Mouse (Mus musculus) right cerebral cortex, postnatal 14 days (tissue): ENCODE data around the gene Lhx4.

Experiments
- DNase-seq: peaks from one replicate; pipeline ENCODE4 v3.0.0; 2022

Gene Lhx4

DNA sequence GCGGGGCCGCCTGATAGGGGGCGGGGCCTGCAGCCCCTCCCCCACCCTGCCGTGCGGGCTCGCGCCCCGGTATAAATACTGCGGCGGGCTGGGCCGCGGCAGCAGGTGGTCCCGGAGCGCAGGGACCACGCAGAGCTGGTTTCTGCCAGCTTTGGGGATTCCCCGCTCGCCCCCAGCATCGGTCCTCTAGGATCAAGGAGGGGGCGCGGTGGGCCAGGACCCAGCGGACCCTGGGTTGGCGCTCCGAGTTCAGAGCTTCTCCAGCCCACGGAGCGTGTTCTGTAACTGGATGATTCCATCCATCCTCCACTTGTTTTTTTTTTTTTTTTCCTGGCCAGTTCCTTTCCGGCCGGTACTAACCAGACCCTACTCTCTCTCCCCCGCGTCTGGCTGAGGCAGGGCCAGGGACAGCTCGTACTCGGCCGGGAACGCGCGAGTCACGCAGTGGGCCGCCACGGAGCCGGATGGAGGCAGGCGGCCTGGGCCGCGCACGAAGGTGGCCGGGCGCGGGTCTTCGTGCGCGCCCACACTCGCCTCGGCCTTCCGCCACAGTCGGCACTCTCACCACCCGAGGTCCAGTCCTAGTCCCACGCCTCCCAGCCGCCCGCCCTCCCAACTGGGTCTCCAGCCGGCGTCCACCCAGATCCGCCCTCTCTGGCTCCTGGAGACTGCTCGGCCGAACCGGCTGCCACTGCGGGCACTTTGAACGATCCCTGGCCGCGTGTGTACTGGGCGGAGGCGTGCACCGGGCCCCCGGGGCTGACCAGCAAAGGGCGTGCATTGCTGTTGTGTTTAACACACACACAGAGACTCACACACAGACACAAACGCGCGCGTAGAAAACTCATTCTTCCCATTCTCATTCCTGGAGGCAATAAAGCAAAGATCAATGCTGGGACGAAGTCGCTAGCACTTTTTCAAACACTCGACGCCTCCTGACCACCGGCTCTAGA lies 8.8 kb downstream of the Lhx4 start:
- no peak for DNase-seq

DNA sequence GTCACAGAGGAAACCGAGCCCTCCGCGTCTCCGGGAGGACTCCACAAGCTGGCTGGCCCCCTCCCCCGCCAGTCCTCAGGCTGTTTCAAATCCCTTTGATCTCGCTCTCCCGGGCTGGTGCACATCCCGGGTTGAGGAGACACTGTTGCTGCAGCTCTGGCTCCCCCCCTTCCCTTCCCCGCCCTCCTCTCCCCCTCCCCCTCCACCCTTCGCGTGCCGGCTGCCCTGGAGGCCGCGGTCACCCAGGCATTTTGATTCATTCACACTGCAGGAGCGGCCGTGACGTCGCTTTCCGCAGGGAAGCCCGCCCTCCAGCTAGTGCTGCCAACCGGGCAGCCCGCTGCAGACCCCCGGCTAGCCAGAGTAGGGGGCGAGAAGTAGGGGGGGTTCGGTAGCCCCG lies 9.5 kb downstream of the Lhx4 start:
- DNase-seq: no peak

DNA sequence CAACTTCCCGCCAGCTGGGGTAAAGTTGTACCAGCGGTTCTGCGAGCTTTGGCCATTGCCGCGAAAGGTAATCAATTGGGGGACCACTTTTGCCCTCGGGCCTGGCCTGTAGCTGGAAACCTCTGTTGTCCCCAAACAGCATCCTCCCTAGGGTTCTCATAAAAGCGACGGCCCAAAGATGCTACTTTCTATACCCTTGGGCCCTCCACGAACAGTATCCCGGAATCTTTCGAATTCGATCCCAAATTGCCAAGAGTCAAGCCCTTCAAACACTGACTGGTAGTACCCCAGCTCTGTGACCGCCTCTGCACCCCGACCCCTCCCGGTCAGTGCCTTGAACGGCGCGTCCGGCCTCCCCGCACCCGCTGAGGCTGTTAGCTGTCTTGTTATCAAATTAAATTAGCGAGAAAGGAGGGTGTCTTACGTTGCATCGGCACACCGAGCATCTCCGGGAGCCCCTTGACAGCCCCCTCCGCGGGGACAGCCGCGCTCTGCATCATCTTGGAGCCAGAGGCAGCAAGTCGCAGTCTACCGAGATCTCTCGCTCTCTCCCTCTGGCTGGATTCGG lies 10.0 kb downstream of the Lhx4 start:
- DNase-seq: no peak

DNA sequence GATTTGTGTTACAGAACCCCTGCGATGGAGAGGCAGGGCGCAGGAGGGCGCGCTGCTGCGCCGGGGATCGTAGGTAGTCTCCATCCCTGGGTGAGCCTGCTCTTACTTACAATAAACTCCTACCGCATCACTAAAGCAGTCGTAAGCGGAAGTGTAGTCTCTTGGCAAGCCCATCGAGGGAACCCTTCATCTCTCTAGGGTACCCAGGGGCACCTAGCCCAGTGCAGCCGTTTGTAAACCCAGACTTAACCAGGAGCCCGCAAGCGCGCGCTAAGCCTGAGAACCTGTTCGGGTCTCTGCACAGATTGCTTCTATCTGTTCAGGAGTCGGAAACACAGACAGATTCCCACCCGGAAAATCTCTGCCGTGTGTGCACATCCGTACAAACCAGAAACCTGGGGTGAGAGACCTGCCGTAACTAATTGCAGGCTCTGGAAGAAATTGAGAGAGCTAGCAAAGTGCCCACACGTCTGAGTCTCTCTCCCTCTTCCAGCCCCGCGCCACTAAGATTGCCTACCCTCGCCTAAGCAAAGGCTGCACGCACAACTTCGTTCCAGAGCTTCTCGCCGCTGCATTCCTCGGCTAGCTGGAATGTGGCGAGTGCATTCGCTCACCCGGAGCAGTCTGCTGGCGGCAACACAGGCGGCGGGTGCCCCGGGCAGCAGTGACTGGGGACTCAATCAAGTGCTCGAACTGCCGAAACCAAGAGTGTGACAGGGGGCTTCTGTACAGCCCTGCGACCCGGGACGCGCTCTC lies 10.7 kb downstream of the Lhx4 start:
- DNase-seq: no peak

DNA sequence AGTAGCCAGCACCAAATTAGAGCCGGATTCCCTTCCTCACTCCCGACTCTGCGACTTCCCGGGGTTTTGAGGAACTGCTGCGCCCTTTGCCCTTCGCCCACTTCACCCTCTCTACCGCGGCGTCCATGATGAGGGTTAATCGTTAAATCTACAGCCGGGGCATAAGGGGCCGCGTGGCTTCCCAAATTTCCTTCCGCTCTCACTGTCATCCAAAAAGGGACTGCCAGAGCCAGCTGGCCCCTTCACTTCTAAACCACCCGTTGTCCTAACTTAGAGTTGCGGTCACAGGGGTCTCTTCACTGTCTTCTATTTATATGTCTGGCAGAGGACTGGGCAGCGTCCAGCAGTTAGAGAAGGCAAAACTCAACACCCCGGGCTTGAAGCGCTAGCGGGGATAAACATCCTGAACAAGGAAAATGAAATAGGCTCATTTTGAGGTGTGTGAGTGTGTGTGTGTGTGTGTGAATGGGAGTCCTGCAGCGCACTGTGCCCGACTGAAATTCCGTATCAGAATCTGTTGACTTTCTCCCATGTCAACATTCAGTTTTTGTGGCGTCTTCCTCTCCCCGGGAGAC lies 13.6 kb downstream of the Lhx4 start:
- DNase-seq: no peak

DNA sequence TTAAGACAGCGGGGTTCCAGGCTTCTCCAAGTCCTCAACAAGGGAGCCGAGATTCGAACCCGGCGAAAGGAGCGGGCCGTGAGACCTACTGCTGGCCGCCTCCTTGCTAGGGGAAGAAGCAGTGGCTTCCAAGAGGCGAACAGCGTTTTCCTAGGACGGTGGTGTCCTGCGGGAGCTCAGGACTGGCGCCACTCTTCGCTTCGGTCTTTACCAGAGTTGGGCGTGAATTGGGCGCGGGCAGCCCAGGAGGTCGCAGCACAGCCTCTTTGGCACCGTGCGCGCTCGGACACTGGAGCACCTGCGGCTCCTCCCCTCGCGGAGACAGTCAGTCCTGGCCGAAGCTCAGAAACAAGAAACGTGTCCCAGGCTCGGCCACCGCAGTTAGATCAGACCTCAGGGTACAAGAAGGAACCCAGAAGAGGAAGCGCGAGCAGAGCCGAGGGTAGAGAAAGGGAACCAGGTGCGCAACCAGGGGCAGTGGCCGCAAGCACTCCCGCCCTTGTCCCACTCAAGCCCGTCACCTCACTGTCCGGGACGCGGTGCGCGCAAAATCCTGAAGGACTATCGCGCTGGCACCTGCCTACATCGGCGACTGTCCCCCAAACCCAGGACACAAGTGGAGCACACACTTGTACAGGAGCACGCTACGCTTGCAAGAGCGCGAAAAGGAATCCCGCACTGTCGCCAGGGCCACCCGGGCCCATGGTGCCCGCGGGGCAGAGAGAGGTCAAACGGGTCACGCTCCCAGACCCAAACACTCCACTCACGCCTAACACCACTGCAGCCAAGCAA lies 14.3 kb downstream of the Lhx4 start:
- no peak for DNase-seq

DNA sequence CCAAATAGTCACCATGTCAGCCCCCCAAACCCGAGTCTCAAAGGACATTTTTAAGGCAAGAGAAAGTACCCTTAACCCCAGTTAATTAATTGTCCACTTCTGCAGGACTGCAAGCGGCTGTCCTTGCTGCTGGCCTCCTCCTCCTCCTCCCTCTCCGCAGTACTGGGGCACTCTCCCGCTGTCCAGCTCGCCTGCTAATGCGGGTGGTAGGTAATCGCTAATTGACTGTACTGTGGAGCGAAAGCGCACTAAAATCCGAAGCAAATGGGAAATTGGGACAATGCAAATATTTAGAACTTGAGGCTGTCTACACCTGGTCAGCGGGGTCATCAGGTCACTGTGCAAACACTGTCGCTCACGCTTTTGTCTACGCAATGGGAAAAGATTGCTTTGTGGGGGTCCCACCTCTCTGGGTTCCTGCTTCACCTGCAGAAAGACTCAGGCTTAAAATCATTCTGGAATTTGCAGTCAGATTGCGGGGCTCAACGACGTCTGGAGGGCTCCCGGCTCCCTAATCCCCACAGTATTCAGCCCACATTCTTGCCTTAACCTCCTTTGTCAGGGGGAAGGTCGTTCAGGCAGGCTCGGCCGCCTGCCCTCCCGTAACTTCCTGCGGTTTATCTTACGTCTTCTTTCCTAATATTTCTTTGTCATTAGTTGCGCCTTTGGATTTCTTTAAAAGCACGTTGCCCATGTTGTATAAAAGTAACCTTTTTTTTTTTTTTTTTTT lies 15.2 kb downstream of the Lhx4 start:
- DNase-seq: no peak

DNA sequence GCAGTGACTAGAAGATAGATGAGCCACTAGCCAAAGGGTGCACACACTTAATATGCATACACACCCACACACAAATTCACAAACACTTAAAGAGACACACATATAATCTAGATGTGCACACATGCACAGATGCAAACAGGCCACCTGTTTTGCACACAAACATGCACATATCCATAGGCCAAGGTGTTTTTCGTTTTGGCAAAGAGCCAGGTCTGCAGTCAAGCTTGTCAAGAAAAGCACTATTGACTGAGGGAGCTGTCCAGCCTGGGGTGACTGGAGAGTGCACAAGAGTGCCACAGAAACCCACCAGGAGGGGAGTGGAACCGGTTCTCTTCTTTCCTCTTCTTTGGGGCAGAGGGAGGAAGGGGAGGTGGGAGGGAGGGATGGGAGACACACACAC lies 20.3 kb downstream of the Lhx4 start:
- no peak for DNase-seq

DNA sequence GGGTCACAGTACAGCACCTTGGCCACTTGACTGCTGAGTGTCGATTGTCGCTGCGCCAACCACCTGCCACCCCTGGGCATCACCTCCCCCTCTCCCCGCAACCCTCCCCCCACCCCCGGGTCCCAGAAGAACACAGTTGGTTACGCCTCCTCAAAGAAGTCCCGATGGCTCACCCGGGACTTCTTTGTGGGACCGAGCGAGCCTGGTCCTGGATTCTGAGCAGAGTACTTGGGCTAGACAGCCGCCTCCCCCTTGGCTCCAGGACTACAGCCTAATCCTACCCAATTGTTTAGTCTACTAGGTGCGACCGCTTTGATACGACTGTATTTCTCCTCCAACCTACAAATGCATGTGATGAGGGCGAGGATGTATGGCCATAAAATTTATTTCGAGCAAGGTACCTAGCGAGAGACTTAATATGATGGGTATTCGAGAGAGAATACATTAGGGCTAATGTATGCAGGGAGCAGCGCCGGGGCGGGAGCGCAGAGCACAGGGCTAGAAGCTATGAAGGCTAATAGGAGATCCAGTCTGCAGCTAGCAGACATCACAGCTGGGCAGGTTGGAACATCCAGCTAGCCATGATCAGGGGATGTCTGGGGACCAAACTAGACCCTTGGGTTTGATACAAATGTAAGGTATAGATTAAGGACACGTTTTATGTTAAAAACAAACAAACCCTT lies 22.2 kb downstream of the Lhx4 start:
- no peak for DNase-seq

DNA sequence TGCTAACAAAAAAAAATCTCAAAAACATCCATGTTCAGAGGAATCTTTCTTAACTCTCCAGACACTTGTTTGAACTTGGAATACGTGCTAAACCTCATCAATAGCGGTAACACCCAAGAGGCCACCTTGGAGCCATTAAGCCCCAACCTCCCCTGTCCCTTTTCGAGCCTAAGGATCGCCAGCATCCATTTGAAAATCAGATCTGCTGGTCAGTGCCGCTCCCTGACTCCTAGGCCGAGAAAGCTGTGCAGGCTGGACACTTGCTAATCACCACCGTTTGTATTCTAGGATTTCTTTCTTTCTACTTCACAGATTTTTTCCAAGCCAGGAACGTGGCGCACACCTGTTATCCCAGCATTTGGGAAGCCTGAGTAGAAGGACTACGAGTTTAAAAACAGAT lies 23.7 kb downstream of the Lhx4 start:
- no peak for DNase-seq

DNA sequence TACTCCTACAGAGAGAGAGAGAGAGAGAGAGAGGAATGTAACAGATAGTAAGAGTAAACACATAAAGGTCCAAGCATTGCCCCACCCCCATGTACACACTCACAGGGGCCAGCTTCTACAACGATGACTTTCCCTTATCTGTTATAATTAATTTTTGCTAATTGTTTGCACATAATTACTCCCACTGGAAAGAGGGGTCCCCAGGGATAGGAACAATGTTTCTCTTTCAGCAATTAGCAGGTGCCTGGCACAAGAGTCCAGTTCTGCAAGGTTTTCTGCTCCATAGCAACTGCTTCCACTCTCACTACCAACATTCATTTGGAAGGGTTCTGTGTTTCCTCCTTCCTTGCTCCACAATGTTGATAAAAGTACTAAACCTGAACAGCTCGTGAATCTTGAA lies 25.6 kb downstream of the Lhx4 start:
- DNase-seq: no peak

DNA sequence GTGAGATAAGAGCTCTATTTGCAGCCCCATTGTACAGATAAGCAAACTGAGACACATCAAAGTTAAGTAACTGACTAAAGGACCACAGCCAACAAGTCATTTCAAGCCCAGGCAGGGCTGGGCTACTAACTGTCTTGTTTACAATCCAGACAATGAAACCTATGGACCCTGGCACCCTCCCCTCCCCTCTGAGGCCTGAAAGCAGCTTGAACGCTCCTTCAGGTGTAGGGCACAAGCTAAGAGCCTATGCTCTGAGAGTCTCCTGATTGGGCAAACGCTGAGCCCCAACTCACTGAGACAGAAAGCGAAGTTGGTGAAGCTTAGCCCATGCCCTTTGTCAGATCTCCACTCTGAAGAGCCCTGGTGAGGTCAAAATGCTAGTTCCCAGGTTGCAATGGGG lies 27.2 kb downstream of the Lhx4 start:
- DNase-seq: no peak

DNA sequence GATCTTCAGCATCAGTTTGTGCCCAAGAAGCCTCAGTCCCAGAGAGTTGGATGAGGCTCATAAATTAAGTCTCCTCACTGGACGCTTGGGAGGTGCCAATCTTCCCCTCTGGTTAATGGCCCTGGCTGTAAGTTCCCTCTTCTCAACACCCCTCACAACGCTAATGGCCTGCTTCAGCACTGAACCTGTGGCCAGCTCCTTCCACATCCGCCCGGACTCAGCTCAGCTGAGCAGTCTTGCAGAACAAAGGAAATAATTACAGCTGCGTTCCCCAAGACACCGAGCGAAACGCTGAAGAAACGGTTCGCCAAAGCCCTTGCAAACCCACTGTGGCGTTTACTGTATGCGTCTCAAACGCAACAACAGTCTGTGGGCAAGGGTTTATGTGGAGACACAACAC lies 29.3 kb downstream of the Lhx4 start:
- DNase-seq: no peak

DNA sequence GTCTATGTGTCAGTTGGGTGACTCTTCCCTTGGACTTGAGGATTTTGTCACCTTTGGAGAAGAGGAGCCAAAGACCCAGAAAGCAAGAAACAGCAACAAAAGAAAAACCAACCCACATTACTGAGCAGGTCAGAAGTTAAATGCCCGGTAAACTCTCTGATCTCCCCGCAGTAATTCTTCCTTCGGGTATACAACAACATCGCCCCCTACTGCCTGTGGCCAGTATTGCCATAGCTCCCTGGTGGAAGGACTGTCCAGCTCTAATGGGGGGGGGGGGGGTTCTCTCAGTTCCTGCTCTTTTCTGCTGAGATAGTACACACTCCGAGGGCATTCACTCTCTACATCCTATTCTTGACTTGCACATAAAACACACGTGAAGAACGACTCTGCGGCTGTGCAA lies 30.0 kb downstream of the Lhx4 start:
- DNase-seq: peak; percentile 60

DNA sequence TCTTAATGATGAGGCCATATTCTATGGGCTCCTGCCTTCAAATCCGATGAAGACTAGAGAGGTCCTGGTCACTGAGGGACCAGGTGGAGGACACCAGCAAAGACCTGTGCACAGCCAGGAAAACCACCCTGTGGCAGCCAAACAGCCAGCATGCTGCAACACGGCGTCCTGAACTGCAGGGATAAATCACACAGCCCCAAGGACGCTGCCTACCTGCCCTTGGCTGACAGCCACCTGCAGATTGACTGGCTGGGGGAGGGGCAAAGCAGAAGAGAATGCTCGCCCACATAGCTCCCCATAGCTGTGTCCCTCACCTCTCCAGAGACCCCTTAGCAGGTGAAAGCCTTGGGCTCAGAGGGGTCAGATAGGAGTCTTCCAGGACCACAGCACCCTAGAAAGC lies 31.5 kb downstream of the Lhx4 start:
- DNase-seq: no peak

DNA sequence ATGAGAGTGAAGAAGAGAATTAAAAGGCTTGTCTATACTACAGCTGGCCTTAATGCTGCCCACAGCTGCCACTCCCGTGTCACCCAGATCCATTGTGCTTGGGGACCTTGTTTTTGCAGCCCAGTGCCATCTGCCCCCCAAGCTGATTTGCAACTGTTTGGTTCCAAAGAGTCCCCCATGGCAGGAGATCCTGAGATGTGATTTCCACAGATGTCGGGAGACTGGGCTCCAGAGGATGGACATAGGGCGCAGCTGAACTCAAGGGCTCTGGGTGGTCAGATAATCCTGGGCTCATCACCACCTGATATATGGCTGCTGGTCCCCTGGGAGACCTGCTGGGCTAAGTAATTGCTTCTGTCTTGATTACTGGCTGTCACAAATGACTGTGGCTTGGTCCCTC lies 32.6 kb downstream of the Lhx4 start:
- DNase-seq: no peak

DNA sequence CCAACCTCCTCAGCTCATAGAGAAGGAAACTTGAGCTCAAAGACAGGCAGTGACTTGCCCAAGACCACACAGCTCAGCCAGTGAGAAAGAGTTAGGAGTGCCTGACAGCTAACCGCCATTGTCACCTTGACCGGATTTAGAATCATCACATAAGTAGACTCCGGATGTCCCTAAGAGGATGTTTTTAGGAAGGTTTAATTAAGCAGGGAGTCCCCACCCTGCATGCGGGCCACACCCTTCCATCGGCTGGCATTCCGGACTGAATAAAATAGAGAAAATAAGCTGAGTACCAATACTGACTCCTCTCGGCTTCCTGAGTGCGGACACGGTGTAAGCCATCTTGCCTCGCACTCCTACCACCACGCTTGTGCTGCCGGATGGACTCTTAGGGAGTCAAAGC lies 34.2 kb downstream of the Lhx4 start:
- DNase-seq: no peak

DNA sequence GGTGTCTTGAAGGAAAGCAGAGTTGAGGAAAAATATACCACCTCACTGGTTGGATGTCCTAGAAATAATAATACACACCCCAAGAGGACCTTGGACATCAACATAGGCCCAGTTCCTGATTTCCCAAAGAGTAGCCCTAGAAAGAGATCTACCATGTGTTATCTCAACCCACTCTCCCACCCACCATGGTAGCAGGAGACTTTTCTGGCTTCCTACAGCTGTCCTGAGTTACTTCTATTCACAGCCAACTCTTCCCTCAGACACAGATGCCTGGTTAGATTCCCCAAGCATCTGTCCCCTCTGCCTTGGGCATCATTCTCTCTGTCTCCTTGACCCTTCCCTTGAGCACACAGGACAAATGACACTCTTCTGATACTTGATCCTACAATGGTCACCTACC lies 36.1 kb downstream of the Lhx4 start:
- no peak for DNase-seq

DNA sequence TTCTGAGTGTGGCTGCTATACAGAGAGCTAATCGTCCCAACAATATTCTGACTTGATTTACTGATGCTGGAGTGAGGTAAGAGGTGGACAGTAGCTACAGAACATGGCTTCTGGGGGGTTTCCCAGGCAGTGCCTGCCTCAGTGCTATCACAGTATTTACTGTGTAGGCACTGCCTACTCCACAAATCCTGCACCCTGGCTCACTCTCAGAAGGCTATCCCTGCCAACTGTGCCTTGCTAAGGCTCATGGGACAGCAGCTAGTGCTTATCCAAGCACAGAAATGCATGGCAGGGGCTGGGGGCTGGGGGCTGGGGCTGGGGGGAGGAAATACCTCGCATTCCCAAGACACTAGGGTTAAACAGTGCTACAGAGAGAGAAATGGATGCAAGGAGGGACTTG lies 38.2 kb downstream of the Lhx4 start:
- no peak for DNase-seq

DNA sequence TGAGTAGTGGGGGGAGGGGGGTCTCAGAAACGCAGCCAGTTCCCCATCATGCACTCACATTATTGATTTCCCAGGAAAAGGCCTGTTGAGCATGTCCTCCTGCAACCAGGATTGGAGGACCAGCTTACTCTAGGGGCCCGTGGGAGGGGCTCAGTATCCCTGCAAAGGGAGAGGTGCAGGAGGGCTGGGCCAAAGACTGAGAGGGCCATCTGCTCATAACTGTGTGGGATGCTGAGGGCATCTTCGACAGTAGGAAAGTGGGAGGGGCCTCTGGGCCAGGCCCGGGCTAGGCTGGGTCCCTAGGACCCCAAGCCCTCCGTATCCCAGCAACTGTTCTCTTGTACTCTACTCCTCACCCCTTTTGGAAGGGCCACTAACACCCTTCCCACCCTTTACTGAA lies 47.3 kb downstream of the Lhx4 start:
- DNase-seq: no peak

DNA sequence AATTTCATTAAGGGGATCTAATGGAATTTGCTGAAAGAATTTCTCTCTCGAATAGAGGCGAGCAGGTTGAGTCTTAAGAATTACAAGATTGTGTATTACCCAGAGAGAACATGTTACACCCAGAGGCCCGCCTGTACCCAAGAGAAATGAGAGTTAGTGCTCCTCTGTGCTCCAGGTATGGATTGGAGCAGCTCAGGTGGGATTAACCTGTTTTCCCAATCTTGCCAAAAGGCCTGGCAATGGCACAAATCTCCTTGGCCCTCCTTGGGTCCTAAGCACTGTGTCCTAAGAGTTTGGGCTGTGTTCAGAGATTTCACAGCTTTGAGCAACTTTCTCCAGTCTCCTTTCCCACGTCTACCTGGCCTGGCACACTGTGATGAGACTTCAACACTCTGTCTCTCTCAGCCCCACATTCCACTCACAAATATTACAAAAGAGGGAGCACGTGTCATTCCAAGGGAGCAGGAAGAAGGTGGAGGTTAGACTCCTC lies 48.2 kb downstream of the Lhx4 start:
- no peak for DNase-seq
